Mouse (Mus musculus): ENCODE measurements around the gene Fam174b. TPM values are rescaled to one million over a fixed set of nuclear protein-coding genes. Genes with fewer than 3 reads are reported as not detected.

Fam174b gene
- polyA plus RNA-seq, 1 experiment from 2014 or later: 26.3 TPM

DNA sequence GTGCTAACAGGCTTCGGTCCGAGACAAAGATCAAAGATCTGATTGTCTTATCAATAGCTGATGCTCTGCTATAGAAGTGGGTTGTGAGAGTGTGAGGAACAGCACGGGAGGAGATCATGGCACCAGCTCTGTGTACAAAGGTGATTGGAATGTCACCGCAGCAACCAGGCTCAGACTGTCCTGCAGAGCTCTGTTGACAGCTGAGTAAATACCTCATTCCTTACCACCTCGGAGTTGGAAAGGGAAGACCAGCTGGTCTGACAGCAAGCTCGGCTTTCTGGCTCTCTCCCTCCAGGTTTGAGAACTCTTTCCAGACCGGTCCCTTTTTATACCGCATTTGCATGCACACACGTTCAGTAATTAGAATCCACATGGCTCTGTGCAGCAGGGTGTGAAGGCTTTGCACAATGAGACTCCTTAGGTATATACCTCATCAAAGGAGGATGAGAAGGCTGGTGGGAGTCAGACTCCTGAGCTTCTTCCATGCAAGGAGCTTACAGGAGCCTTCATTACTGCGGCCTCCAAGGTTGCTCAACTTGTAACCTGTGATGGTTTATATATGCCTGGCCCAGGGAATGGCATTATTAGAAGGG is 9.6 kb upstream of the Fam174b start:
- Histone ChIP-seq H3K9me3 (no peaks in the 10 kb centered on the region; the same call in 1 of the 2 replicates), H3K4me1 (replicated peaks) (no peaks in the 10 kb centered on the region), H3K4me2 (no peak overlapping the region), H3K36me3 (no peaks in the 10 kb centered on the region), H3K9ac (no peak overlapping the region), H3K27ac (replicated peaks) (no peak overlapping the region; the same call in 1 of the 2 replicates), H3K4me3 (no peak overlapping the region), H3K27me3 (no peaks in the 10 kb centered on the region; the same call in 1 of the 2 replicates)
- 66% methylated on average over 10 of the region's 10 CpGs for WGBS
- ATAC-seq (ENCODE audit: low read depth): peak; percentile 27; the same call in 1 of the 2 replicates

GRCm38 (mm10) chr7:73736046-73736445 is 4.1 kb upstream of the Fam174b start:
- Histone ChIP-seq H3K4me3 (no peak overlapping the region), H3K9me3 (no peaks in the 10 kb centered on the region; the same call in 1 of the 2 replicates)

DNA sequence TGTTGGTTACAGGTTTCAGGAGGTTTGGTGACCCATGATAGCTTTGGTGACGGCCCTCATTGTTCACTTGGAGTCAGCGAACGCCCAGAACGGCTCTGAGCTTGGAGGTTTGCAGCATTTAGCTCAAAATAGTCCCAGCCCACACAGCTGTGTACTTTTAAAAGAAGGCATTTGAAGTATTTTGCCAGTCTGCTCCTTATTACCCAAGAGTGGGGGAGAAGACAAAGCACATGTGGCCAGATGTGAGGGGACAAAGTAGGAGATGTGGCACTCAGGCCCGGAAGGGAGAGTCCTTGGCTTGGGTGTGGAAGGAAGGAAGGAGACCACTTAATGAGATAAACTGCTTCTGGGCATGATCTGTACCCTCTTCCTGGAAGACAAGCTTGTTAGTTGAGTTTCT is 1.3 kb downstream of the Fam174b start:
- Histone ChIP-seq H3K4me2 (peak overlapping the region; percentile 97), H3K4me3 (peak overlapping the region; percentile 66), H3K27me3 (peaks cover 28% of the 10 kb centered on the region), H3K4me1 (replicated peaks) (peaks cover 31% of the 10 kb centered on the region), H3K36me3 (no peaks in the 10 kb centered on the region), H3K27ac (replicated peaks) (no peak overlapping the region), H3K9ac (peak overlapping the region; percentile 86), H3K9me3 (no peaks in the 10 kb centered on the region)
- ATAC-seq (ENCODE audit: low read depth): no peak
- WGBS: 67% methylated on average over 5 of the region's 5 CpGs

More at GRCm38 (mm10) chr7:73736046-73736445, 4.1 kb upstream of the Fam174b start:
- 79% methylated on average over 2 of the region's 2 CpGs for WGBS
- H3K9ac ChIP-seq: no peak overlapping the region
- ATAC-seq (ENCODE audit: low read depth): no peak
- no peaks in the 10 kb centered on the region for H3K36me3 ChIP-seq
- H3K27me3 ChIP-seq: peaks cover 18% of the 10 kb centered on the region
- H3K27ac ChIP-seq (replicated peaks): no peak overlapping the region
- no peak overlapping the region for H3K4me2 ChIP-seq
- peaks cover 20% of the 10 kb centered on the region for H3K4me1 ChIP-seq (replicated peaks)

- Histone ChIP-seq H3K27me3 (peaks cover 28% of the 10 kb centered on the region), H3K4me3 (peak overlapping the region; percentile 66)
- 65% methylated on average over 6 of the region's 6 CpGs for WGBS
Observed at GRCm38 (mm10) chr7:73741841-73742240, 1.7 kb downstream of the Fam174b start.

DNA sequence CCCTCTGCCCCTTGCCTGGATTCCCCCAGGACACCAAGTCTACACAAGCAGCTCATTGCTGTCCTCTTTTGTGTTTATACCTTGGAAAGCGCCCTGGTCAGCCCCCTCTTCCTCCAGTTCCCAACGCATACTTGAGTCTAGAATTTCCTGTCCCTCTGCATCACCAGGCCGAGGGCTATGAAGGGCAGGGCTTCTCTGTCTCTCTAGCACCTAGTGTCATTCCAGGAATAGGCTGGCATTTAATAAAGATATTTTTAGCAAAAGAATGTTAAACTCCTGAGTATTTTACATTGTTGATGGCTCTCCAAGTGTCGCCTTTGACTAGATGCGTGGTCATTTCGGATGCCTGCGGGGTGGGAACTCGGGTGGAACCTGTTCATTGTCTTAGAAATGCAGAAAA is 3.0 kb downstream of the Fam174b start:
- Histone ChIP-seq H3K9me3 (no peaks in the 10 kb centered on the region), H3K4me1 (replicated peaks) (peaks cover 31% of the 10 kb centered on the region), H3K27ac (replicated peaks) (no peak overlapping the region), H3K4me3 (no peak overlapping the region), H3K27me3 (peaks cover 28% of the 10 kb centered on the region), H3K4me2 (no peak overlapping the region), H3K36me3 (no peaks in the 10 kb centered on the region), H3K9ac (no peak overlapping the region)
- 82% methylated on average over 8 of the region's 8 CpGs for WGBS
- ATAC-seq (ENCODE audit: low read depth): no peak

More at GRCm38 (mm10) chr7:73741841-73742240, 1.7 kb downstream of the Fam174b start:
- H3K36me3 ChIP-seq: no peaks in the 10 kb centered on the region
- H3K4me1 ChIP-seq (replicated peaks): peaks cover 31% of the 10 kb centered on the region
- no peaks in the 10 kb centered on the region for H3K9me3 ChIP-seq
- peak overlapping the region; percentile 86 for H3K9ac ChIP-seq
- H3K4me2 ChIP-seq: peak overlapping the region; percentile 97
- H3K27ac ChIP-seq (replicated peaks): no peak overlapping the region
- no peak for ATAC-seq (ENCODE audit: low read depth)

DNA sequence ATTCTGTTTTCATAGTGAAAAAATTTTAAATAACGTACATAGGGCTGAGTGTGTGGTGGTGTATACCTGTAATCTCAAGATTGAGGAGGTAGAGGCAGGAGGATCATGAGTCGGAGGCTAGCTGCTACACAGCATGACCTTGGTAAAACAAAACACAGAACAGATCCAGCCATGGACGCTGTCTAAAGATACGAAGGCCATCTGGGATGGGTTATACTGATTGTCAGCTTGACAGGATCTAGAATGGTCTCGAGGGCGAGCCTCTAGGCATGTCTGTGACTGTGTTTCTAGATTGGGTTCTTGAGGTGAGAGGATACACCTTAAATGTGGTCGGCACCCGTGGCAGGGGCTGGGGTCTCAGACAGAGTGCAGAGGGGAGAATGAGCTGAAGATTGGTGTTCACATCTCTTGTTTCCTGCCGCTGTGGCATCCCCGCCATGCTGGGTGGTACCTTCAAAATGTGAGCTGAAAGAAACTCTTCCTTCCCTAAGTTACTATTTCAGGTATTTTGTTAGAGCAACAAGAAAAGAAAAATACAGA is 3.8 kb downstream of the Fam174b start:
- Histone ChIP-seq H3K4me1 (replicated peaks) (peaks cover 30% of the 10 kb centered on the region), H3K27me3 (peaks cover 21% of the 10 kb centered on the region), H3K4me2 (no peak overlapping the region), H3K9ac (no peak overlapping the region), H3K9me3 (no peaks in the 10 kb centered on the region), H3K36me3 (no peaks in the 10 kb centered on the region), H3K4me3 (no peak overlapping the region), H3K27ac (replicated peaks) (no peak overlapping the region)
- no peak for ATAC-seq (ENCODE audit: low read depth)
- WGBS: 89% methylated on average over 10 of the region's 10 CpGs

- Histone ChIP-seq H3K27me3 (peaks cover 12% of the 10 kb centered on the region), H3K9ac (no peak overlapping the region), H3K4me3 (no peak overlapping the region), H3K27ac (replicated peaks) (no peak overlapping the region), H3K4me2 (no peak overlapping the region), H3K4me1 (replicated peaks) (peaks cover 12% of the 10 kb centered on the region), H3K9me3 (no peaks in the 10 kb centered on the region), H3K36me3 (no peaks in the 10 kb centered on the region)
- ATAC-seq (ENCODE audit: low read depth): no peak
- WGBS: 79% methylated on average over 5 of the region's 5 CpGs
Observed at GRCm38 (mm10) chr7:73745903-73746302, 5.8 kb downstream of the Fam174b start.

GRCm38 (mm10) chr7:73746836-73747235 is 6.7 kb downstream of the Fam174b start:
- no peak overlapping the region for H3K4me3 ChIP-seq
- peaks cover 3% of the 10 kb centered on the region for H3K27me3 ChIP-seq
- no peak overlapping the region for H3K27ac ChIP-seq (replicated peaks)
- no peak overlapping the region for H3K4me2 ChIP-seq
- no peak overlapping the region for H3K9ac ChIP-seq
- no peaks in the 10 kb centered on the region for H3K36me3 ChIP-seq
- no peaks in the 10 kb centered on the region; the same call in 1 of the 2 replicates for H3K9me3 ChIP-seq
- ATAC-seq (ENCODE audit: low read depth): no peak
- peaks cover 3% of the 10 kb centered on the region; the same call in 1 of the 2 replicates for H3K4me1 ChIP-seq (replicated peaks)
- WGBS: 57% methylated on average over 4 of the region's 4 CpGs

GRCm38 (mm10) chr7:73747531-73747930 is 7.4 kb downstream of the Fam174b start:
- no peak overlapping the region for H3K4me3 ChIP-seq
- H3K9ac ChIP-seq: no peak overlapping the region
- no peaks in the 10 kb centered on the region for H3K4me1 ChIP-seq (replicated peaks)
- H3K36me3 ChIP-seq: no peaks in the 10 kb centered on the region
- no peak overlapping the region for H3K27ac ChIP-seq (replicated peaks)
- no peaks in the 10 kb centered on the region; the same call in 1 of the 2 replicates for H3K9me3 ChIP-seq
- no peaks in the 10 kb centered on the region; the same call in 1 of the 2 replicates for H3K27me3 ChIP-seq
- 97% methylated on average over 3 of the region's 3 CpGs for WGBS
- H3K4me2 ChIP-seq: no peak overlapping the region
- ATAC-seq (ENCODE audit: low read depth): no peak

GRCm38 (mm10) chr7:73748437-73749108 is 8.5 kb downstream of the Fam174b start:
- no peak overlapping the region for H3K4me3 ChIP-seq
- no peaks in the 10 kb centered on the region; the same call in 1 of the 2 replicates for H3K9me3 ChIP-seq
- 88% methylated on average over 5 of the region's 5 CpGs for WGBS
- H3K4me1 ChIP-seq (replicated peaks): 0 out of 2 replicates have a peak, but pooled peaks cover under 1% of the 10 kb centered on the region
- no peak overlapping the region for H3K9ac ChIP-seq
- ATAC-seq (ENCODE audit: low read depth): no peak
- H3K4me2 ChIP-seq: no peak overlapping the region
- H3K36me3 ChIP-seq: no peaks in the 10 kb centered on the region
- no peak overlapping the region for H3K27ac ChIP-seq (replicated peaks)
- no peaks in the 10 kb centered on the region for H3K27me3 ChIP-seq

DNA sequence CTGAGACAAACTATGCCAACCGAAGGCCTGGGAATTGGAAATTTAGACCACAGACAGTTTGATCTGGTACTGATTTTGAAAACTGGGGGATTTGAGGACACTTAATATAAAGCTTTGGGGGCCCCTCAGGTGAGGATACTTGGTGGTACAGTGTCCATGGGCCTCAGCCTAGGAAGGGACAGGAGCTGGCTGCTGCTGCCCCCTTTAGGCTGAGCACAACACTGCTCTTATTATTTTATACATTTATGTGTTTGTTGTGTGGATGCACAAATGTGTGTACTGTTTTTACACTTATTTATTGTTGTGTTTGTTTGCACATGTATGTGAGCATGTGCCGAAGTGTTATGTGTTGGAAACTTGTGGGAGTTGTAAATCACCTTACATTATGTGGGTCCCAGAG is 9.2 kb downstream of the Fam174b start:
- no peak overlapping the region for H3K27ac ChIP-seq (replicated peaks)
- no peaks in the 10 kb centered on the region for H3K27me3 ChIP-seq
- no peaks in the 10 kb centered on the region; the same call in 1 of the 2 replicates for H3K9me3 ChIP-seq
- no peaks in the 10 kb centered on the region for H3K36me3 ChIP-seq
- no peak overlapping the region for H3K9ac ChIP-seq
- ATAC-seq (ENCODE audit: low read depth): no peak
- no peak overlapping the region for H3K4me3 ChIP-seq
- peaks cover 8% of the 10 kb centered on the region for H3K4me1 ChIP-seq (replicated peaks)
- 91% methylated on average over 2 of the region's 2 CpGs for WGBS
- no peak overlapping the region for H3K4me2 ChIP-seq

DNA sequence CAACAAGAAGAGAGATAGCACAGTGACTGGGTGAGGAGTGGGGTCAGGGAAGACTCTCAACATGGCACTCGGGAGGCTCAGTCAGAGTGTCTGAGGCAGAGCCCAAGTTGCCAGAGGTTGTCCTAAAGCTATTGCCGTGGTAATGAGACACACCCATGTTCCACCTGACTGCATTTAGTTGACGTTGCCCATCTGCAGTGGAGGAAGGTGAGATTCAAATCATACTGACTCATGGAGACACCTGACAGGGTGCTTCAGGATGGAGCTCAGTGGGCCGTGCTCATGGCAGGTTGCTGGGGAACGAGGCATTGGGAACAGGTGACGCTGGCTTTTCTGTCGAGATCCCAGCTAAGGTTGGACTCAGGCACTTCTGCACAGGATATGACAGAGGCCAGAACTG is 9.9 kb downstream of the Fam174b start:
- Histone ChIP-seq H3K9me3 (no peaks in the 10 kb centered on the region; the same call in 1 of the 2 replicates), H3K27ac (replicated peaks) (no peak overlapping the region), H3K4me1 (replicated peaks) (peaks cover 13% of the 10 kb centered on the region), H3K9ac (no peak overlapping the region), H3K27me3 (no peaks in the 10 kb centered on the region), H3K36me3 (no peaks in the 10 kb centered on the region), H3K4me2 (no peak overlapping the region), H3K4me3 (no peak overlapping the region)
- ATAC-seq (ENCODE audit: low read depth): no peak
- WGBS: 91% methylated on average over 7 of the region's 7 CpGs
